Mouse (Mus musculus): ENCODE measurements around the gene Cstad.

Gene Cstad

DNA sequence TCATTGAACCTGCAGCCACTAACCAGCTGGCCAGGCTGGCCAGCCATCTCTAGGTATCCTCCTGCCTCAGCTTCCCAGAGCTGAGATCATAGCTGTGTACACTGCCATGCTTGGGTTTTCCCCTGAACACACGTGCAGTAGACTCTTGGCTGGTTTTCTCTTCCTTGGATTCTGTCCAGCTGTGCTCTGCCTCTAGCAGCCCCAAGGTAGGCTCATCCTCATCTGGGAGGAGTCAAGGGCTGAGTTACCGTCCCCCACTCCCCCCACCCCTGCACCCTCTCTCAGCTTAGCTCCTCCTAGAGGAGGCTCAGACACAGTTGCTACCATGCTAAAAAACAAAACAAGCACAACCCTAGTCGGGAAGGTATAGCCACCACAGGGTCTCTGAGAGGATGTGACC, 4.8 kb downstream of the Cstad start:
- no peak for DNase-seq

DNA sequence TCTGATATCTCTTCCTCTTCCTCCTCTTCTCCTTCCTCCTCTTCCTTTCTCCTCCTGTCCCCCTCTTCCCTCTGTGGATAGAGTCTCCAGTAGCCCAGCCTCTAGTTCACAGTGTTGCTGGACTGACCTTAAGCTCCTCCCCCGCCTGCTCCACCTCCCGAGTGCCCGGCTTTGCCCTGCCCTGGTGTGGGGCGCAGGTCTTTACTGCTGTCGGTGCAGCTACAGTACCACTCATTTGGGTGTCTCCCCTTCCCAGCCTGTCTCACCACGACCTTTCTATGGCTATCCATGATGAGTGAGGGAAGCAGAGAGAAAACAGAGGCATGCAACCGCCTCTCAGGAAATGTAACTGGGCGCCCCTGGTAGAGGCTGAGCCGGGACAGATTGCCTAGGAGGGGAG, 5.5 kb downstream of the Cstad start:
- peak; percentile 47 for DNase-seq

DNA sequence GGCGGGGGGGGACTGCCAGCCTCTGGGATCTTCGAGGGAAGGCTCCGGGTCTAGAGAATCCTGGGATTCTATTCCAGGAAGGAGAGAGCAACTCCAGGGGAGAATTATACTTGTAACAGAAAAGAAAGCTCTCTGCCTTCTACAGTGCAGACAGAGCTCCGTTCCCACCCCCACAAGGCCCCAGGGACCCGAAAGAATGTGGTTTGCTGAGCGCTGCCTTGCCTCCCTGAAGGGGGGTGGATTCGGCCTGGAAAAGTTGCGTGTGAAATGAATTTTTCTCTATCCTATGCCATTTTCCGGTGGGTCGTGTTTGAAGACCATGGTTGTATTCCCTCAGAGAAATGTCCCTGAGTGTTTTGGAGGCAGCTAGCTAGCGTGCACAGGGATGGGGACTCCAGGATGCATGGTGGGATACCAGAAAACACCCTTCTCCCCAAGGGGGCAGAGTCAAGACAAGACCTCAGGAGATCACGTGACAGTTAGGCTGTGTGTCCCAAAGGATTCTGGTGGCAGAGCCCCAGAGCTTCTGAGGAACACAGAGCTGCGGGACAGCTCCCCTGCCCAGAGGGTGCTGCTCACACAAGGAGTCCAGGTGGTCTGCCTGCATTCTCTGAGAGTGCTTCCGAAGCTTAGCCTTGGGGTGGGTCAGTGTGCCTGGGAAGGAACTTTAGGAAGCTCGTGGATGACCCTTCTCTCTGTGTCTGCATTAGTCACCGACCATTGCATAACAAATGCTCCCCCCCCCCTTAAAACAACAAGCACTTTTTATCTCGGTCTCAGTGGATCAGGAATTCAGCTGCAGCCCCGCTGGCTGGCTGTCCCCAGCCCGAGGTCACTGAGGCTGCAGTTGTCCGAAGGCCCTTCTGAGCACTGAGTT, 6.4 kb downstream of the Cstad start:
- peak; percentile 71 for DNase-seq

DNA sequence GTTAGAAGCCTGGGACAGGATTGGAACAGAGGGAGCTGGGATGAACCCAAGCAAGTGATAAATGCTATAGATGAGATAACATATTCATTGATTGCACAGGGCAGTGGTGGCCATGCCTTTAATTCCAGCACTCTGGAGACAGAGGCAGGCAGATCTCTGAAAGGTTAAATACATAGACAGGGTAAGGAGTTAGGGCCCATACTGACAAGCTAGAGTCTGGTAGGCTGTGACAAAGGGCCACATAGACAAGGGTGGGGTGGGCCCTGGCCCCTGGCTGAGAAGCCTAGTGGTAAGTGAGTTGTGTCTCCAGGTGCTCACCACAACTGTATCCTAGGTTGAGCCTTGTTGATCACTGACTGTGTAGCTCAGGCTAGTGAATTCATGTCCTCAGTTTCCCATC, 7.6 kb downstream of the Cstad start:
- no peak for DNase-seq

DNA sequence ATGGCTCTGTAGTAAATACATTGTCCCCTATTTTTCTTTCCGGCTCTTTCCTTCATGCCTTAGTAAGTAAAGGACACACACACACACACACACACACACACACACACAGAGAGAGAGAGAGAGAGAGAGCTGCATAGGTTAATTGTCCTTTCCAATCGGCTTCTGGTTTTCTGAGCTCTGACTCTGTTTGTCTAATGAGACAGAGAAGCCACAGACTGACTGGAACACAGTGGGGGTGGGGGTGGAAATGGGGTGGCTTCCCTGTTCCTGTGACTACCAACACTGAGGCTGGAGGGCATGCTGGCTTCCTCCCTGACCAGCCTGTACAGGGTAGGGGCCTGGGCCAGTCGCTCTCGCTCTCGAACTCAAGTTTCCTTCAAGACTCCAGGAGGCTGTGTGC, 8.9 kb downstream of the Cstad start:
- DNase-seq = no peak

DNA sequence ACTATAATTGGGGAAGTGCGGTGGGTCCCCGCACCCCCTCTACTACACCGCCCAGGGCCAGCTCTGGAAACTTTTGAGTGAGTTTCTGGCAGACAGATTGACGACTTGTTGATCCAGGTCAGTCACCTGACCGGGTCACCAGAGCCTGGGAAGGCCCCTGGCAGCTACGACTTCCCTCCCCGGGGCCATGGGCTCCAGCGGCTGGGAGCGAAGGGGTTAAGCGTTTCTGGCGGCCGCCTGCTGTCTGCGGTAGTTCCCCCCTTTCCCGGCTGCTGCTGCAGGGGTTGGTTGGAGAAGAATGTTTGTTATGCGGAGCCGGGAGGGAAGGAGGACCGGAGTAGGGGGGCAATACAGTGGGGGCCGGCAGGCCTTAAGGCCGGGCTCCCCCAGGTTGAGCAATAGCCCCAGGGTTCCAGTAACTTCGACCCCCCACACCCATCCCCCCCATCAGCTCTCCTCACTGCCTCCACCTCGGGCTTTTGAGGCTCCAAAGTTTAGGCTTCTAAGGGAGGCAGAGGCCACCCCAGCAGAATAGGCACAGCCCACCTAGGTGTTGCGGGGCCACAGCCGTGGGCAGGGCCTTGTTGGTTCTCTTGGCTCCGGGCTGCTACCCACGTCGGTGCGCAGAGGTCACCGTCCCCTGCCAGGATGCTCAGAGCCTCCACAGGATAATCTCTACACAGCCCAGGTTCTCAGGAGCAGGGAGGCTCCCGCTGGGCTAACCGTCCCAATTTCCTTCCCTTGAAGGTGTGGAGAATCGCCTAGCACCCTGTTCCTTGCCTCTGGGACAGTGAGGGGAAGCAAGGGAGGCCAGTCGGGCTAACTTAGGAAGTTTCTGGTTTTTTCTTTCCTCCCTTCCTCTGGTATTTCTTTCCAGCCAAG, 10.3 kb downstream of the Cstad start:
- peak; percentile 89 for DNase-seq

DNA sequence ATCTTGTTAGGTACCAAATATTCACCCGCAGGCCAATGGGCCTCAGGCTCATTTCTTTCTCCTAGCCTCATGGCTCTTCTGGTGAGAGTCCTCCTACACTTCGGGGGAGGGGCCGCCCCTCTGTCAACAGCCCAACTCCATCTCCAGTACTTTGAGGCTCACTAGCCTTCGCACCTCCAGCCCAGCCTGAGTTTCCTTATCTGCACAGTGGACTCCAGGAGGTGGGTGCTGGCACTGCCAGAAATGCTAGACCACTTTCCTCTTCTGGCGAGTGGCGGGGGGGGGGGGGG, 10.9 kb downstream of the Cstad start:
- DNase-seq = peak; percentile 36

DNA sequence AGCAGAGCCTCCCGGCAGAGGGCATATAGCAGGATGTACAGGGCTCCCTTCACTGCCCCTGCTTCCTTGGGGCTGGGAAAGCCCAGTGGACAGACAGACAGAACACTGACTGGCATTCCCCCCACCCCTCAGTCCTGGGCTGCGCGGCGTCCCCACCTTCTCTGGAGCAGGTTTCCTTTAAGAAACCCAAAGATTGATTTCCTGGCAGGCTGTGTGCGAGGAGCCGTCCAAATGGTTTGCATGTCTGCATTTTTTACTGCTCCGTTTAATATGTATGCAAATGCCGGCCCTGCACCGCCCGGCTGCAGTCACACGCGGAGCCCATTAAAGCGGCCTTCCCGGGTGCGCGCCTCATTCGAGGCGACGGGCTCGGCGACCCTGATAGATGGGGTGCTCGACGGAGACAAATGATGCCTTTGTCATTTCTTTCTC, 11.8 kb downstream of the Cstad start:
- peak; percentile 71 for DNase-seq

DNA sequence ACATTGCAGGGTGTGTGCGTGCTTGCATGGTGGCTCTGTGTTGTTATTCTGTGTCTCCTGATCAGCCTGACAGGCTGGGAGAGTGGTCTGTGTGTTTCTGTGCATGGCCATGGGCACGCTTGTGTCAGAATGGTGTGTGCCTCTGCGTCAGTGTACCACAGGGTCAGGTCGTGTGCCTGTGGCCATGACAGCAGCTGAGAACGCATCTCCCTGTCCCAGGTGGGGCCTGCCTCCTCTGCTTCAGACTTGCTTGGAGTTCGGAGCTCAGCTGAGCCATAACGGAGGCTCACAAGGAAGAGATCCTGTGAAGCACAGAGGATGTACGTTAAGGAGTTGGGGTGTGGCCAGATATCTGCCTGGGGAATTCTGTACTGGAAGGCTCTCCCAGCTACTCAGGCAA, 13.1 kb downstream of the Cstad start:
- no peak for DNase-seq

DNA sequence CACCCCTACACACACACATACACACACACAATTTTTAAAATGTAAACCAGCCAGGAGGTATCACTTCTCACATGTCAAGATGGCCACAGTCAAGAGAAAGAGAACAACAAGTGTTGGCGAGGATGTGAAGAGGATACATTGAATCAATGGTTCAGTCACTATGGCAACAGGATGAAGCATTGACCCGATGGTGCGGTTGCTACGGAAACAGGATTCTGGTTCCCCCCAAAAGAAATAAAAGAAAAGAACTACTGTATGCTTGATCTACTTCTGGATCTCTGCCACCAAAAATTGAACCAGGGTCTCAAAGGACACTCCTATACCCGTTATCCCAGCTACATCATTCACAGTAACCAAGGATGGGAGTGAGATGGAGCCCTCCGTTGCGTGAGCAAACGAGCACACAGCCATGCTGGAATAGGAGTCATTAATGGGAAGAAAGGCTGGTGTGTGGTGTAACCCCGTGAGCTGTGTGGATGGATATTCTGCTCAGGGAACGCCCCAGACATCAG, 13.9 kb downstream of the Cstad start:
- no peak for DNase-seq

DNA sequence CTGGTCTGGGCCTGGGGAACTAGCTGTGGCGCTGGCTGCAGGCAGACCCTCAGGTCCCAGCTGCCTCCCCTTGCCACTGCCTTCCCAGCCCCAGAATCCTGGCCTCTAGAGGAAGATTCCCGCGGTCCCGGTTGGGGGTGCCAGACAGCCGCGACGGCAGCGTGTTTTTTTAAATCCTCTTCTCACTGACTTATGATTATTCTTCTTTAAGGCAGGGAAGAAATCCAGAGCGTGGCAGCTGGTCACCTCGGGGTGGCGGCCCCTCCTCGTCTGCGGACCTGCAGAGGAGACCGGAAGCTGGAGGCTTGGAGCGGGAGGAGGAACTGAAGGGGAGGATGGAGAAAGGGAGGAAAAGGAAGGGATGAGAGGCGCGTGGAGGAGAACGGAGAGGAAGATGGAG, 18.7 kb downstream of the Cstad start:
- peak; percentile 86 for DNase-seq

DNA sequence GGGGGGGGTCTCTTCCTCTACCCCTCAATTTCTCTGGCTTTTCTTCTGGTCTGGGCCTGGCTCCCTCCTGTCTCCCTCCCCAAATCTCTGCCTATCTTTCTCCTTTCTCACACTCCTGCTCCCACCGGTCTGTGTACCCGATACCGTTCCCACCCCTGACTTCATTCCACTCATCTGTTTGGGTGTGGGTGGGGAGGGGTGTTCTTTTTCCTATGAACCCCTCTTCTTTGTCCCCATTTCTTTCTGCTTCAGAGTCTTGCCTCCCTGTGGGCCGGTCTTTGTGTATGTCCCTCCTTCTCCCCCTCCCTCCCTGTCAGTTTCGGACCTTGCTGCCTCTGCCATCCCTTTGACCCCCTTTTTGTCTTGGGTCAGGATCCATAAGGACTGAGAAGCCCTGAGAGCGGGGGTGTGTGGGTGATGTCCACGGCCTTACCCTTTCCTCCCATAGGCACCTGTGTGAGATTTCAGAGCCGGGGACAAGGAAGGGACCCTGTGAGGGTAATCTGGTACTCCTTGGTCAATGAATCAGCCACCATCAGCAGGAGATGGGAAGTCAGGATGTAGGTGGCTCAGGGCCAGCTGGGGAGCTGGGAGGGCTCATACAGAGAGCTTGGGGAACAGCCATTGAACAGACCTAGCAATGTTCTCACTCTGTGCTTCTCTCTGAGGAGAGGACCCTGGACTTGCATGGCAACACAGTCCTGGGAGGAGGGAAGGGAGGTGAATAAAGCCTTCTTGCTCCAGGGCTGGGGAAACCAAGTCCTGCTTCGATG, 19.5 kb downstream of the Cstad start:
- DNase-seq = no peak

DNA sequence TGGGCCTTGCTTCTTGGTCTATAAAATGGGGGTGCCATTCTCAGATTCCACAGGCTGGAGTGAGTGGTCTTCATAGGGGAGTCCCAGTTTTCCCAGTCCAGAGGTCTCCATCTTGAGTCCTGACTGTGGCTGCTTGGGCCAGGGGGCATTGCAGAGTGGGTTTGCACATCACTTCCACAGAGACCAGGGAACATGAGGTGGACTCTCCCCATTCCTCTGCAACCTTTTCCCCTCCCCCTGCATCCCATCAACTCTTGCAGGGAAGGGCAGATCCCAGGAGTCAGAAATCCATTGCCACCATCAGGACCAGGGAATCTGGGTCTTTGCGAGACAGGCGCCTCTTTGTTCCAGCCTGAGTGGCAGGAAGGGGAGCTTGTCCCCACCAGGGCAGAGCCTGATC, 21.0 kb downstream of the Cstad start:
- no peak for DNase-seq

DNA sequence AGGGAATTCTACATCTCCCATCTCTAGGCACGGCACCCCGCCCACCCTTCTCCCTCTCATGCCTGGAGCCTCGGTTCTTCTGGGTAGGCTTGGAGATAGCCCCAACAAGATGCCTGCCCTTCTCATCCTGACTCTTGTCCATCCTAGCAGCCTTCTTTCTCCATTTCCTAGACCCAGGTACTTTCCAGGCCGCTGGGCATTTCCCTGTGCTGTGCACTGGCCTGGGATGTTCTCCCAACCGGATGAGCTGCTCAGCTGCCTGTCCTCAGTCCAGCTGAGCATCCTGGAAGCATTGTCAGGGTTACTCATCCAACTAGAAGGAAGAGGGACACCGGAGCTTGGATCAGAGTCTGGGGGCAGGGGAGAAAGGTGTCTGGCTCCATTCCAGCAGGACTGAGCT, 21.6 kb downstream of the Cstad start:
- DNase-seq = no peak

DNA sequence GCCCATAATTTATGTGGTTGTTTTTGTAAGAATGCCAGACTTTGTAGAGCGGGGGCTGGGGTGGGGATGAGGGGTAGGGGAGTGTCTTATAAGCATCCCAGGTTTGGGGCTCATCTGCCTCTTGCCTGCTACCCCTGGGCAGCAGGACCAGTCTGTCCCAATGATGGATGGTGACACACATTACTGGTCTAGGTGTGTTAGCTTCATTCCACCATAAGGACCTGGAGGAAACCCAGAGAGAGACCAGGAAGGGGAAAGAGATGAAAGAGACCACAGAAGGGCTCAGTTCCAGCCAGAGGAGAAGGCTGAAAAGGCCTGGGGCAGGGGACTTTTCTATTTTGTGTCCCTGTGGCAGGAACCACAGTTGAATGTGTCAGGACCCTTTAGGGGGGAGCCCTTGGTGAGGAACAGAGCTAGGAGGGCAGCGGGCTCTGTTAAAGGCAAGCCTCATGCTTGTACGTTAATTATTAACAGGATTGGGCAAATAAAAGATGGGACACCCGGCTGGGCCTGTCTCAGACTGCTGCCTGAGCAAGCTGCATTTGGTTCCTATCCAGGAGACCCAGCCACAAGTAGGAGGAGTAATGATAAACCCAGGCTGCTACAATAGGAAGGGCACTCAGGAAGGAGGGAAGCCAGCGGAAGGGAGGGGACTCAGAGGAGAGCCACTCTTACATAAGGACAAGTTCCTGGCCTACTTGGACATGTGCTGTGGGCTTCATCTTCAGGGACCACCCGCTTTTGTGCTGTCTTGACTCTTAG, 23.8 kb downstream of the Cstad start:
- DNase-seq = no peak

DNA sequence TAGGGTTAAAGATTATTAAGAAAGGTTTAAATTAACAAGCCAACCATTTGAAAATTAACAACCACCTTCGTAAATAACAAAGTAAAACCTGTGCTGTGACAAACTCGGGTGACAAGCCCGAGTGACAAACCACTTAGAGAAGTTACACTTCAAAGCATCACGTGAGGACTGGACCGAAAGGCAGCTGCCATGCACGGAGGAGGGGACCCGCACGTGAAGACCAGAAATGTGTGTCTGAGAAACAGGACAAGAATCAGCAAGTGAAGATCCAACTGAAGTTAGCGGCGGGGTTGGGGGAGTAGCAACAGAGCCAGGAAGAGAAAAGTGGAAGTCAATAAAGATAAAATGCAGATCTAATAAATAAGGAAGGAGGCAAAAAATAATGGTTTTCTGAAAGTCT, 29.0 kb downstream of the Cstad start:
- DNase-seq = no peak

DNA sequence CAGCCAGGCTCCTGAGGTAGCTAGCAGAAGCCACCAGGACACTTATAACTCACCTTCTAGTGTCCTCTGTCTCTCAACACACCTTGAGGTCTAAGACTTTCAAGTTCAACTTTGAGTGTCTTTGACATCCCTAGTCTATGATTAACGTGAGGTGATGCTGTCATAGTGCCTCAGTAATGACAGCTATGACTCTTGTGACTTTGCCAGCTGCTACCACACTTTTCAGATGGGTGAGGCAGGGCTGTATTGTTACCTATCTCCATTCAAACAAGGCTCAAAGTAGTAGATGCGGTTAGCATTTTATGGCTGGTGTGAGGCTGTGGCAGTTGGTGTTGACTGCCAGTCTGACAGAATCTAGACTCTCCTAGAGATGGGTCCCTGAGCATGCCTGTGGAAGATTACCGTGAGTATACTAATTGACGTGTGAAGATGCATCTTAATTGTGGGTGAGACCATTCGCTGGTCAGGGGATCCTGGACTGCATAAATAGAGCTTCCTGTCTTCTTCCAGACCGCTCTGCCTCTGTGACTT, 30.5 kb downstream of the Cstad start:
- DNase-seq = no peak

DNA sequence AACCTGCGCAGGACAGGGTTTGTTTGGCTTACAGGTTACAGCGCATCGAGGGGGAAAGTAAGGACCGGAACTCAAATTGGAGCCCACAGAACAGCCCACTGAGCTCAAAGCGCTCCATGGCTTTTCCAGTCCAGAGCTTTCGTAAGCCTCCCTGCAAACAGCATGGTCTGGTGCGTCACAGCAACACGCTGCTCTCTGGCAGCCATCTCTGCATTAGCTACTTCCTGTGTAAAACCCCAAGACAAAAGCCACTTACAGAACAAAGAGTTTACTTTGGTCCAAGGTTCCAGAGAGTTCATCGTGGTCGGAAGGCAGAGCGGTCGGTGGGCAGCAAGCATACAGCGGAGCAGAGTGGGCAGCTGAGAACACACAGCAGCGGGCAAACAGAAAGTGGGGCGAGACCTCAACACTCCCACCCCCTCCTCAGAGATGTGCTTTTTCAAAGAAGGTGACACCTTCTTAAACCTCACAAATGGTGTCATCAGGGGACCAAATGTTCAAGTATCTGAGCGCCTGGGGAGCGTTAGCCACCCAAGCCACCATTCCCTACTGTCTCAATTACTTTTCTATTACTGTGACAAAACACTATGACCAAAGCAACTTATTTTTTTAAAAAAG, 31.3 kb downstream of the Cstad start:
- no peak for DNase-seq

DNA sequence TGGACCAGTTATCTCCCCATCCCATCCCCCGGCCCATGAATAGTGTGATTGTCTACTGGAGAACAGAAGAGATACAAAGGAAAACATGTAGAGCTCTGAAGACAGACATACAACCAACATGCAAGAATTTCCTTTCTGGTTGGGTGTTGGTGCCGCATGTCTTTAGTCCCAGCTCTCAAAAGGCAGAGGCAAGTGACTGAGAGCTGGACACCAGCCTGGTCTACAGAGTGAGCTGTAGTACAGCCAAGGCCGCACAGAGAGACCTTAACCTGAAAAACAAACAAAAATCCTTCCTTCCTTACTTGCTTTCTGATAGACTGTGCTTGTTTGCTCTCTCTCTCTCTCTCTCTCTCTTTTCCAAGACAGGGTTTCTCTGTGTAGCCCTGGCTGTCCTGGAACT, 32.5 kb downstream of the Cstad start:
- DNase-seq = no peak

DNA sequence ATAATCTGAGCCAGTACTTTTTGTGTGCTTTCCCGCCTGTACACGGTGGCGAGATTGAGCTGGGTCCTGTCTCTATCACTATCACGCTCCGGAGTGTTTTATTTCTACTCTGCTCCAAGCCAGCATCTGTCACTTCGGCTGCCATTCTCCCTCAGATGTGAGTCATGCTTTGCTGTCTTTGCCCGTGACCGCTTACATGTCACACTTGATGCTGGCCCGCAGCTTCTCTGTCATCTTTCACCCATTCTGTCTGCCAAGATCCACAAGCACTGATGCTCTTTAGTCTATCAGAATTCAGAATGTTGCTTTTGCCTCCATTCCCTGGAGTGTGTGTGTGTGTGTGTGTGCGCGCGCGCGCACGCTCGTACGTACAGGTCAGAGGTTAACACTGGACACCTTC, 33.5 kb downstream of the Cstad start:
- no peak for DNase-seq

DNA sequence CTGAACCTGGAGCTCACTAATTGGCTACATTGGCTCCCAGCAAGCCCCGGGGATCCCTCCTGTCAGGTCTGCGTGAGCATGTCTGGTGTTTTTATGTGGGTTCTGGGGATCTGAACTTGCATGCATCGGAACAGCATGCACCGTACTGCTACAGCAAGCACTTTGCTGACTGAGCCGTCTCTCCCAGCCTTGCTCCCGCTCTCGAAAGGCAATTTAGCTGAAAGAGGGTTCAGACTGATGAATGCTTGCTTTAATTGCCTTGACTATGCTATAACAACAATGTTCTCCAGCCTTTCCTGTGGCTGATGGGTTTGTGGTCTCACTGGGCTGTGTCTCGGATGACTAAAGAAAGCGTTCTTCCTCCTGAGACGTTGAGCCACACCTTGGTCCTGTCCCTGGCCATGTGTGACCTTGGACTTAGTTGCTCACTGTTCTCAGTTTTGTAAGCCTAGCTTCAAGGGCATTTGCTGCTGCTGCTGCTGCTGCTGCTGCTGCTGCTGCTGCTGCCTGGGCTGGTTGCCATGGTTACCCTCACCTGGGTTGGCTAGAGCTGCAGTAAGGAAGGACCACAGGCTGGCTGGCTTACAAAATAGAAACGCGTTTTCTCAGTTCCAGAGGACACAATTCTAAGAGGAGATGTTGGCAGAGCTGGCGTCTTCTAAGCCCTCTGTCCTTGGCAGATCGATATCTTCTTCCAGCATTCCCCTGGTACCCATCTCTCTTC, 34.4 kb downstream of the Cstad start:
- no peak for DNase-seq
